Mouse (Mus musculus): ENCODE data around the gene Gm20431.

Gene Gm20431

GRCm38 (mm10) chr2:167692831-167693230 is 31.5 kb upstream of the Gm20431 start:
- Histone ChIP-seq H3K27me3 (ENCODE audit: control insufficient read depth, insufficient read depth, low read length, poor library complexity, severe bottlenecking) (no peaks in the 10 kb centered on the region), H3K36me3 (ENCODE audit: control insufficient read depth, insufficient read depth, low read length, poor library complexity, severe bottlenecking) (no peaks in the 10 kb centered on the region)
- DNase-seq (ENCODE audit: low read depth, low spot score): no peak

DNA sequence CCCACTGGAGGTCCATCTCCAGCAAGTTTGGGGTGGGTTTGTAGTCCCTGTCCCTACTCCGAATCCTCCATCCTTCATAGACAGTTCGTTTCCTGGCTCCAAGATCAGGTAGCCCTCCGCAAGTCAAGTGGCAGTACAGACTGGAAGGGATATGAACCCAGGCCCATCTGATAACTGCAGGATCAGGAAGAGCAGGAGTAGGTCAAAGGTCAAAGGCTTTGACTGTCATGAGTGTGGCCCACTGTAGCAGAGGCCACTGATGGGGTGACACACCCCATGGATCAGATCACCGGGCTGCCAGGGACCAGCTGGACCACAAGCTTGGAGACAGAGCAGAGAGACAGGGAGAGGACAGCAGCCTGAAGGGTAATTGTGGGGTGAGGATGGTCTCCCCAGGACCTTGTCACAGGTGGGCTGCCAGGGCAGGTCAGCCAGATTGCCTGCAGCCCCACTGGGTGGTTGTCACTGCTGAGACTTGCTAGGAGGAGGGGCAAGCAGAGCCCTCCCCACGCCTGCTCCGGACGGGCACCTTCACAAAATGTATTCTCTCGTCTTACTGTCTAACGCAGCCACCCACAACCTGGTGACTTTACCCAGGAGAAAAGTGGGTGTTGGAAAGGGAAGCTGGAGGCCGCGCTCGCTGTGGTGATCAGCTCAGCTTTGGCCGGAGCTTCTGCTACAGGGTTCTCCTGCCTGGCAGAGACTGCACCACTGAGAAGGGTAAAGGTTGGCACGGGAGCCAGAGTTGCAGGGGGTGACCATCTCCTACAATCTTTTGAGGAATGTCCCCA is 30.8 kb upstream of the Gm20431 start:
- no peaks in the 10 kb centered on the region for H3K27me3 ChIP-seq (ENCODE audit: control insufficient read depth, insufficient read depth, low read length, poor library complexity, severe bottlenecking)
- no peak for DNase-seq (ENCODE audit: low read depth, low spot score)
- H3K36me3 ChIP-seq (ENCODE audit: control insufficient read depth, insufficient read depth, low read length, poor library complexity, severe bottlenecking): no peaks in the 10 kb centered on the region

- DNase-seq (ENCODE audit: low read depth, low spot score): no peak
- H3K36me3 ChIP-seq (ENCODE audit: control insufficient read depth, insufficient read depth, low read length, poor library complexity, severe bottlenecking): no peaks in the 10 kb centered on the region
- H3K27me3 ChIP-seq (ENCODE audit: control insufficient read depth, insufficient read depth, low read length, poor library complexity, severe bottlenecking): no peaks in the 10 kb centered on the region
Measured at GRCm38 (mm10) chr2:167691410-167691809, 30.1 kb upstream of the Gm20431 start.

- DNase-seq (ENCODE audit: low read depth, low spot score): no peak
- no peaks in the 10 kb centered on the region for H3K27me3 ChIP-seq (ENCODE audit: control insufficient read depth, insufficient read depth, low read length, poor library complexity, severe bottlenecking)
- no peaks in the 10 kb centered on the region for H3K36me3 ChIP-seq (ENCODE audit: control insufficient read depth, insufficient read depth, low read length, poor library complexity, severe bottlenecking)
Measured at GRCm38 (mm10) chr2:167690962-167691311, 29.6 kb upstream of the Gm20431 start.

- DNase-seq (ENCODE audit: low read depth, low spot score): no peak
- H3K27me3 ChIP-seq (ENCODE audit: control insufficient read depth, insufficient read depth, low read length, poor library complexity, severe bottlenecking): no peaks in the 10 kb centered on the region
- H3K36me3 ChIP-seq (ENCODE audit: control insufficient read depth, insufficient read depth, low read length, poor library complexity, severe bottlenecking): no peaks in the 10 kb centered on the region
Measured at GRCm38 (mm10) chr2:167690219-167690961, 29.1 kb upstream of the Gm20431 start.

DNA sequence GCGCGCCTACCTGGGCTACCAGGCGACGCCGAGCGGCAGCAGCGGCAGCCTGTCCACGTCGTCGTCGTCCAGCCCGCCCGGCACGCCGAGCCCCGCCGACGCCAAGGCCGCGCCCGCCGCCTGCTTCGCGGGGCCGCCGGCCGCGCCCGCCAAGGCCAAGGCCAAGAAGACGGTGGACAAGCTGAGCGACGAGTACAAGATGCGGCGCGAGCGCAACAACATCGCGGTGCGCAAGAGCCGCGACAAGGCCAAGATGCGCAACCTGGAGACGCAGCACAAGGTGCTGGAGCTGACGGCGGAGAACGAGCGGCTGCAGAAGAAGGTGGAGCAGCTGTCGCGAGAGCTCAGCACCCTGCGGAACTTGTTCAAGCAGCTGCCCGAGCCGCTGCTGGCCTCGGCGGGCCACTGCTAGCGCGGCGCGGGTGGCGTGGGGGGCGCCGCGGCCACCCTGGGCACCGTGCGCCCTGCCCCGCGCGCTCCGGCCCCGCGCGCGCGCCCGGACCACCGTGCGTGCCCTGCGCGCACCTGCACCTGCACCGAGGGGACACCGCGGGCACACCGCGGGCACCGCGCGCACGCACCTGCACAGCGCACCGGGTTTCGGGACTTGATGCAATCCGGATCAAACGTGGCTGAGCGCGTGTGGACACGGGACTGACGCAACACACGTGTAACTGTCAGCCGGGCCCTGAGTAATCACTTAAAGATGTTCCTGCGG is 28.4 kb upstream of the Gm20431 start, which contains the start of gene Tmem189:
Gene Tmem189, minus strand, starts transcription at position 322 of the 718 bp plus-strand sequence.
- Histone ChIP-seq H3K27me3 (ENCODE audit: control insufficient read depth, insufficient read depth, low read length, poor library complexity, severe bottlenecking) (no peaks in the 10 kb centered on the region), H3K36me3 (ENCODE audit: control insufficient read depth, insufficient read depth, low read length, poor library complexity, severe bottlenecking) (no peaks in the 10 kb centered on the region)
- peak; percentile 78 for DNase-seq (ENCODE audit: low read depth, low spot score)

- Histone ChIP-seq H3K27me3 (ENCODE audit: control insufficient read depth, insufficient read depth, low read length, poor library complexity, severe bottlenecking) (no peaks in the 10 kb centered on the region), H3K36me3 (ENCODE audit: control insufficient read depth, insufficient read depth, low read length, poor library complexity, severe bottlenecking) (no peaks in the 10 kb centered on the region)
- DNase-seq (ENCODE audit: low read depth, low spot score): peak; percentile 85
Measured at GRCm38 (mm10) chr2:167688498-167689451, 27.5 kb upstream of the Gm20431 start, which contains the start of gene Cebpb. TSS of gene Cebpb (plus strand) at chr2:167688915.

DNA sequence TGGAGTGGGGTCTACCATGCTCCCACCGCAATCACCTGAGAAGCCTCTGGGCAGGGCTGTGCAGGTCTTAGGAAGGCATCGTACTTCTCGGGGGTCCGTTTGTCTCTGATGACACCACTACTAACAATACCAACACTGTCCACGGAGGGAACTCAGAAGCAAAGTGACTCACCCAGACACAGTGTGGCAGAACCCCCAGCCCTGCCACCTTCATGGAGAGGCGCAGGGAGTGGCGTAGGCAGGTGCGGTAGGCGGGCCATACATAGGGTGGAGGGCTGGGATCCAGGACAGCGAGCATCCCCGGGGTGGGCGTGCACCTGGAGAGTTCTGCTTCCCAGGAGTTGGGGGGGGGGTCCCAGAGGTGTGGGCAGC is 26.8 kb upstream of the Gm20431 start:
- DNase-seq (ENCODE audit: low read depth, low spot score): no peak
- Histone ChIP-seq H3K36me3 (ENCODE audit: control insufficient read depth, insufficient read depth, low read length, poor library complexity, severe bottlenecking) (no peaks in the 10 kb centered on the region), H3K27me3 (ENCODE audit: control insufficient read depth, insufficient read depth, low read length, poor library complexity, severe bottlenecking) (no peaks in the 10 kb centered on the region)

- no peak for DNase-seq (ENCODE audit: low read depth, low spot score)
- no peaks in the 10 kb centered on the region for H3K27me3 ChIP-seq (ENCODE audit: control insufficient read depth, insufficient read depth, low read length, poor library complexity, severe bottlenecking)
- no peaks in the 10 kb centered on the region for H3K36me3 ChIP-seq (ENCODE audit: control insufficient read depth, insufficient read depth, low read length, poor library complexity, severe bottlenecking)
Measured at GRCm38 (mm10) chr2:167687651-167688101, 26.4 kb upstream of the Gm20431 start.

DNA sequence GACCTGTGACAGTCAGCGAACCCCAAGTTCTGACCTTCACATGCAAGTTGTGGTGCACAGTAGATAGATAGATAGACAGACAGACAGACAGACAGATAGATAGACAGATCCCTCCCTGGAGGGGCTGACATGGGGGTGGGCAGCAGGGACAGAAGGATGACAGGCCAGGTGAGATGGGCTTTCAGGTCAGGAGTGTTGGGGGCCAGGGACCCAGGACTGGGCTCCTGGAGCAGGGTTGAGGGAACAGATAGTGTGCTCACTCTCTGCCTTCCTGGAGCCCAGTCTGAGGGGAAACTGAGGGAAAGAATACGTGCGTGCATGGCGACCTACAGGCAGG is 25.9 kb upstream of the Gm20431 start:
- H3K36me3 ChIP-seq (ENCODE audit: control insufficient read depth, insufficient read depth, low read length, poor library complexity, severe bottlenecking): no peaks in the 10 kb centered on the region
- no peak for DNase-seq (ENCODE audit: low read depth, low spot score)
- no peaks in the 10 kb centered on the region for H3K27me3 ChIP-seq (ENCODE audit: control insufficient read depth, insufficient read depth, low read length, poor library complexity, severe bottlenecking)

DNA sequence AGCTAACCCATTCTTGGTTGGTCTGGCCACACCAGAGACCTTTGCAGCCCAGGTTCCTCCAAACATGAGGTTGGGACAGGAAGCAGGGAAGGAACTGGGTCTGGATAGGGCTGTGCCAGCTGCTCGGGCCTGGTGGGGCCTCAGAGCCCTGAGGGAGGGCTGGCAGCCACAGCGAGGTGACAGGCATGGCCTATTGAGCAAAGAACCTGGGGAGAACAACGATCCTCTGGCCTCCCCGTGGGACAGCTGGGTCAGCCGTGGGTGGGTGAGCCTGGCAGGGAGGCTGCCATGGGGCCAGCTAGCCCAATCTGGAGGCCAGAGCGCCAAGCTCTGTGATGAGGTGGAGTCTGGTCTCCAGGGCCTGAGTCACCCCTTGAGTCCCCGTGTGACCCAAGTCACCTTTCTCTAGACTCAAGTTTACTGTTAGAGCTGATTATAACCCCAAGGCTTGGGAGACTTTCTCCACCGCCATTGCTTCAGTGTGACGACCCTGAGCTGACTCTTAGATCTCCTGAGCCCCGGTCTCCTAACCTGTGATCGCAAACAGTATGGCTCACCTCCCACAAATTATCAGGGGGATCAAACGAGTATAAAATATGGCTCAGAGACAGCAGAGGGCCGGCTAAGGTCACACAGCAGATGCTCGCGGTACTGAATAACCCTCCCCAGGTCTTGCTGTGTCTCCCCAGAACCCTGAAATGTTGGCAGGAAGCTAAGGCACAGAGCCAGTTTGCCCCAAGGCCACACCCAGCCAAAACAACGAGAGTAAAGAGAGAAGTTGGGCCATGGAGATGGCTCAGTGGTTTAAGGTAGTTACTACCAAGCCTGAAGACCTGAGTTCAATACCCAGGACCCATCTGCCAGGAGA is 25.3 kb upstream of the Gm20431 start:
- DNase-seq (ENCODE audit: low read depth, low spot score): no peak
- H3K27me3 ChIP-seq (ENCODE audit: control insufficient read depth, insufficient read depth, low read length, poor library complexity, severe bottlenecking): no peaks in the 10 kb centered on the region
- H3K36me3 ChIP-seq (ENCODE audit: control insufficient read depth, insufficient read depth, low read length, poor library complexity, severe bottlenecking): no peaks in the 10 kb centered on the region

- DNase-seq (ENCODE audit: low read depth, low spot score): no peak
- no peaks in the 10 kb centered on the region for H3K36me3 ChIP-seq (ENCODE audit: control insufficient read depth, insufficient read depth, low read length, poor library complexity, severe bottlenecking)
- H3K27me3 ChIP-seq (ENCODE audit: control insufficient read depth, insufficient read depth, low read length, poor library complexity, severe bottlenecking): no peaks in the 10 kb centered on the region
Measured at GRCm38 (mm10) chr2:167685865-167686264, 24.6 kb upstream of the Gm20431 start.

- Histone ChIP-seq H3K27me3 (ENCODE audit: control insufficient read depth, insufficient read depth, low read length, poor library complexity, severe bottlenecking) (no peaks in the 10 kb centered on the region), H3K36me3 (ENCODE audit: control insufficient read depth, insufficient read depth, low read length, poor library complexity, severe bottlenecking) (no peaks in the 10 kb centered on the region)
- DNase-seq (ENCODE audit: low read depth, low spot score): peak; percentile 97
Measured at GRCm38 (mm10) chr2:167685137-167685536, 23.8 kb upstream of the Gm20431 start.

All from splenic B cell, adult 2 months (primary cell).